11 mouse cellular contexts compared by ENCODE assay signal in genomic region chr7:72108639-72109399, GRCm38 (mm10).
"Had no signal": no experiment of that assay in that cellular context is flagged by ENCODE, and none has a peak within 500 bp of the region (broad histone marks: within the 10 kb centered on the region; RNA-seq: fewer than 3 reads in every experiment).

No protein-coding gene starts in this region.

- ATAC-seq: liver, postnatal 0 days; lung, postnatal 0 days; midbrain, embryonic 13.5 days; midbrain, embryonic 15.5 days had no signal

- DNase-seq: liver, postnatal 0 days; lung, adult 2 months; lung, postnatal 14 days; lung, postnatal 36 days; right cerebral cortex, postnatal 14 days; thymus, adult 2 months; thymus, postnatal 25 days; thymus, postnatal 4 days had no signal
